Mouse (Mus musculus) central nervous system, embryonic 18 days (tissue): Measurements from ENCODE around the gene Pmpca. TPM values are rescaled to one million over a fixed set of nuclear protein-coding genes. Genes with fewer than 3 reads are reported as not detected.

Experiments used
- polyA plus RNA-seq: library from polyadenylated mRNA; depleted of rRNA; stranded (reverse); fragments of >200 nt; gene quantifications from 2 replicates; pipeline ENCODE4 v1.2.3, GENCODE M21; 2012; rRNA removed

The Pmpca gene
- polyA plus RNA-seq, result 123 and 126 TPM in 2 replicates

DNA sequence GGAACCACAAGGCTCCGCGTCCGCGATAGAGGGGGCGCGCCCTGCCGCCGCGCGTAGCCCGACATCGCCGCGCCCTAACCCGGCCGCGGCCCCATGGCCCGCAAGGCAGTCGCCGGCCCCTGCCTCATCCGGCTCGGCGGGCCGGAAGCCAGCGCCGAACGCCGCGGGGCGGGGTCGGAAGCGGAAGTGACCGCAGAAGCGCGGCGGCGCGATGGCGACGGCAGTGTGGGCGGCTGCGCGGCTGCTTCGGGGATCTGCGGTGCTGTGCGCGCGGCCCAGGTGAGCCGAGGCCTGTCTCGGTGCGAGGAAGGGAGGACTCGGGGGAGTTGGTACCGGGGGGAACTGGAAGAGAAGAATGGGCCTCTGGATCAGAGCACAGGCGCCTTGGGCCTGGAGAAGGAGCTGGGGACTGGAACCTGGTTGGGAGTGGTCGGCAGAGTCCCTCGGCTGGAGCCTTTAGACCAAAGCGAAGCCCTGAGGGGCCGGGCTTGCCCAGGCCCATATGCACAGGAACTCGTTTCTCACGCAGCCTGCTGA lies at the start of gene Pmpca, which contains the start of gene Entr1:
Gene Pmpca (plus strand): TSS at position 186 of the 537 bp plus-strand sequence.
Gene Entr1 (minus strand): TSS at position 163 of the 537 bp plus-strand sequence.

GRCm38 (mm10) chr2:26351358-26352290 lies 37.5 kb upstream of the Pmpca start, which contains the start of gene Dnlz:
Gene Dnlz (minus strand): TSS chr2:26352110.

GRCm38 (mm10) chr2:26360772-26361171 lies 28.4 kb upstream of the Pmpca start, which contains the start of gene Card9:
Gene Card9 (minus strand): TSS chr2:26360918.

DNA sequence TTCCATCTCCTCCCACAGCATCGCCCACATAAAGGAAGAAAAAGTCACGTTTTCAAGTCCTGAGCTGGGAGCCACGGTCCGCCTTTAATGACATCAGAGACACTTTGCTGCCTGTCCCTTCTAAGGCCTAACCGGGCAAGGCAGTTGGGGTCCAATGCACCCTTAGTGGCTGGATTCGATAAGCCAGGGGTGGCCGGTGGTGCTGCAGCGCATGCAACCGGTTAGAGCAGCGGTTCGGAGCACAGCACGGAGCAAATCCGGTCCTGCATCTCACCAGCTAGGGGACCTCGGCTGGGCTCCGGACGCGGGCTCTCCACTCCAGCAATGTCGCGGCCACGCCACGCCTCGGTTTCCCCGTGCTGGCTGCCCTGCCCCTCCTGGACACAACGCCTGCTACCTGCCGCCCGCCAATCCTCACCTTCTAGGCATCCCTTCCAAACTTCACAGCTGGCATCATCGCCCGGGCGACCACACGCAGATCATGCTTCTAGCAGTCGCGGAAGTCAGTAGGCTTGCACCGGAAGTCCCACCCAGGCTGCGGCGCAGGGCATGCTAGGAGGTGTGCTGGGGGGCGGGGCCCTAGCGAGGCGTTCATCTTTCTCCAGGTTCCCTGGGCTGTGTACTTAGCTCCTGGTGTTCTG lies 8.9 kb upstream of the Pmpca start, which contains the start of gene Snapc4:
Gene Snapc4 (minus strand): TSS at position 523 of the 641 bp plus-strand sequence.

GRCm38 (mm10) chr2:26408515-26409356 lies 19.6 kb downstream of the Pmpca start, which contains the start of gene Inpp5e:
Gene Inpp5e (minus strand): TSS chr2:26409203.

GRCm38 (mm10) chr2:26444946-26445665 lies 56.0 kb downstream of the Pmpca start, which contains the start of gene Sec16a:
Gene Sec16a (minus strand): TSS chr2:26445216.

Other genes with a start within 250 kb of the Pmpca start
- gene Lhx3, start 181.1 kb upstream of the Pmpca start, polyA plus RNA-seq, result 0.08 and 0.39 TPM in 2 replicates
- gene Qsox2, start 151.8 kb upstream of the Pmpca start, polyA plus RNA-seq, result 18.2 and 19.5 TPM in 2 replicates
- gene Ccdc187, start 94.8 kb upstream of the Pmpca start, polyA plus RNA-seq, result 1.4 and 1.7 TPM in 2 replicates
- 133 and 153 TPM in 2 replicates for gene Gpsm1, start 73.8 kb upstream of the Pmpca start, polyA plus RNA-seq
- gene Dnlz, start 37.2 kb upstream of the Pmpca start, polyA plus RNA-seq, result 28.5 and 28.7 TPM in 2 replicates
- gene Card9, start 28.4 kb upstream of the Pmpca start, polyA plus RNA-seq, result 2.1 and 3.2 TPM in 2 replicates
- gene Snapc4, start 8.7 kb upstream of the Pmpca start, polyA plus RNA-seq, result 57.9 and 63.3 TPM in 2 replicates
- gene Entr1, start within 50 bp of the Pmpca start, polyA plus RNA-seq, result 294 and 301 TPM in 2 replicates
- 34.4 and 35.6 TPM in 2 replicates for gene Inpp5e, start 19.9 kb downstream of the Pmpca start, polyA plus RNA-seq
- 35.6 and 37.3 TPM in 2 replicates for gene Sec16a, start 55.9 kb downstream of the Pmpca start, polyA plus RNA-seq
- 11.0 and 11.8 TPM in 2 replicates for gene Notch1, start 127.3 kb downstream of the Pmpca start, polyA plus RNA-seq
- 131 and 140 TPM in 2 replicates for gene Egfl7, start 190.7 kb downstream of the Pmpca start, polyA plus RNA-seq
- gene Gm20532, start 197.3 kb downstream of the Pmpca start, polyA plus RNA-seq, result not detected in 2 replicates
- 4.8 and 6.1 TPM in 2 replicates for gene Agpat2, start 215.1 kb downstream of the Pmpca start, polyA plus RNA-seq
- gene Fam69b, start 239.1 kb downstream of the Pmpca start, polyA plus RNA-seq, result 123 and 131 TPM in 2 replicates